Mouse (Mus musculus): Measurements from ENCODE around the gene Zscan5b. TPM values are rescaled to one million over a fixed set of nuclear protein-coding genes. Genes with fewer than 3 reads are reported as not detected.
"Not testable (repeated sequence)": the region's sequence is repeated elsewhere in the genome, so short reads cannot be mapped to it uniquely, and the experiment has no call there.

The Zscan5b gene
- polyA plus RNA-seq, 1 experiment = not detected

GRCm38 (mm10) chr7:6186756-6187155 is 35.3 kb upstream of the Zscan5b start:
- Histone ChIP-seq H3K4me1 (ENCODE audit: control insufficient read depth, insufficient read depth, low read length) (peaks cover 9% of the 10 kb centered on the region), H3K27ac (ENCODE audit: insufficient read depth, low read depth, low read length) (no peak overlapping the region), H3K4me3 (ENCODE audit: insufficient read depth, low read length) (no peak overlapping the region)
- TF ChIP-seq CTCF (IDR thresholded peaks at IDR 0.05; ENCODE audit: low read depth, low read length) (no peak), POLR2A (IDR thresholded peaks at IDR 0.05; ENCODE audit: borderline replicate concordance, low read depth, low read length) (no peak)

- H3K27ac ChIP-seq (ENCODE audit: insufficient read depth, low read depth, low read length) = no peak overlapping the region
- H3K4me1 ChIP-seq (ENCODE audit: control insufficient read depth, insufficient read depth, low read length) = peaks cover 9% of the 10 kb centered on the region
- TF ChIP-seq CTCF (IDR thresholded peaks at IDR 0.05; ENCODE audit: low read depth, low read length) = no peak
- TF ChIP-seq POLR2A (IDR thresholded peaks at IDR 0.05; ENCODE audit: borderline replicate concordance, low read depth, low read length) = no peak
- no peak overlapping the region for H3K4me3 ChIP-seq (ENCODE audit: insufficient read depth, low read length)
Measured at GRCm38 (mm10) chr7:6189542-6189941, 32.5 kb upstream of the Zscan5b start.

- Histone ChIP-seq H3K4me3 (ENCODE audit: insufficient read depth, low read length) (no peak overlapping the region), H3K4me1 (ENCODE audit: control insufficient read depth, insufficient read depth, low read length) (peaks cover 9% of the 10 kb centered on the region), H3K27ac (ENCODE audit: insufficient read depth, low read depth, low read length) (no peak overlapping the region)
- TF ChIP-seq POLR2A (IDR thresholded peaks at IDR 0.05; ENCODE audit: borderline replicate concordance, low read depth, low read length) (no peak), CTCF (IDR thresholded peaks at IDR 0.05; ENCODE audit: low read depth, low read length) (no peak)
Measured at GRCm38 (mm10) chr7:6191376-6191775, 30.7 kb upstream of the Zscan5b start.

DNA sequence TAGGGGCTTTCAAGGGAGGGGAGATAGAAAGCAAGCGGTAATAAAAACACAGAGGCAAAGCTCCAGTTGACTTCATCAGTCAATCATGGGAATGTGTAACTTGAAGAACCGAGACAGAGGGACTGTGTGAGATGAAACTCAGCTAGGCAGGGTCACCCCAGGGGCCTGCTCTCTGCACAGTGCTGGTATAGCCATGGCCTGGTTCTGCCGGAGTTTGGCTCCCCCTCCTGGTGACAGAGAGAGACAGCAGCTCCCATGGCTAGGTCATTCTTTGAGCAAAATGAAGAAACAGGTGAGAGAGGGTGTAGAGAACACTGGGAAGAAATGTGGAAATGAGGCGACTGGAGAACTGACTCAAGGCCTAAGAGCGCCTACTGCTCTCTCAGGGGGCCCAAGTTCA is 27.9 kb upstream of the Zscan5b start:
- TF ChIP-seq POLR2A (IDR thresholded peaks at IDR 0.05; ENCODE audit: borderline replicate concordance, low read depth, low read length) (no peak), CTCF (IDR thresholded peaks at IDR 0.05; ENCODE audit: low read depth, low read length) (peak; percentile 94)
- no peak overlapping the region for H3K4me3 ChIP-seq (ENCODE audit: insufficient read depth, low read length)
- no peak overlapping the region for H3K27ac ChIP-seq (ENCODE audit: insufficient read depth, low read depth, low read length)
- H3K4me1 ChIP-seq (ENCODE audit: control insufficient read depth, insufficient read depth, low read length) = no peaks in the 10 kb centered on the region

GRCm38 (mm10) chr7:6195777-6196176 is 26.3 kb upstream of the Zscan5b start:
- H3K4me1 ChIP-seq (ENCODE audit: control insufficient read depth, insufficient read depth, low read length) = no peaks in the 10 kb centered on the region
- no peak overlapping the region for H3K4me3 ChIP-seq (ENCODE audit: insufficient read depth, low read length)
- no peak for TF ChIP-seq CTCF (IDR thresholded peaks at IDR 0.05; ENCODE audit: low read depth, low read length)
- H3K27ac ChIP-seq (ENCODE audit: insufficient read depth, low read depth, low read length) = no peak overlapping the region

GRCm38 (mm10) chr7:6196790-6197189 is 25.3 kb upstream of the Zscan5b start, which contains the start of gene Galp:
Galp (plus strand) TSS chr7:6197090.
- H3K4me1 ChIP-seq (ENCODE audit: control insufficient read depth, insufficient read depth, low read length) = no peaks in the 10 kb centered on the region
- no peak within 1 kb of the TSS for H3K4me3 ChIP-seq (ENCODE audit: insufficient read depth, low read length)
- H3K27ac ChIP-seq (ENCODE audit: insufficient read depth, low read depth, low read length) = no peak within 1 kb of the TSS
- TF ChIP-seq POLR2A (IDR thresholded peaks at IDR 0.05; ENCODE audit: borderline replicate concordance, low read depth, low read length) (no peak), CTCF (IDR thresholded peaks at IDR 0.05; ENCODE audit: low read depth, low read length) (no peak)

- Histone ChIP-seq H3K4me1 (ENCODE audit: control insufficient read depth, insufficient read depth, low read length) (no peaks in the 10 kb centered on the region), H3K4me3 (ENCODE audit: insufficient read depth, low read length) (no peak overlapping the region), H3K27ac (ENCODE audit: insufficient read depth, low read depth, low read length) (no peak overlapping the region)
- no peak for TF ChIP-seq CTCF (IDR thresholded peaks at IDR 0.05; ENCODE audit: low read depth, low read length)
- TF ChIP-seq POLR2A (IDR thresholded peaks at IDR 0.05; ENCODE audit: borderline replicate concordance, low read depth, low read length) = no peak
Measured at GRCm38 (mm10) chr7:6204200-6204599, 17.9 kb upstream of the Zscan5b start.

- Histone ChIP-seq H3K27ac (ENCODE audit: insufficient read depth, low read depth, low read length) (no peak overlapping the region), H3K4me3 (ENCODE audit: insufficient read depth, low read length) (no peak overlapping the region), H3K4me1 (ENCODE audit: control insufficient read depth, insufficient read depth, low read length) (no peaks in the 10 kb centered on the region)
- TF ChIP-seq CTCF (IDR thresholded peaks at IDR 0.05; ENCODE audit: low read depth, low read length) (peak; percentile 43), POLR2A (IDR thresholded peaks at IDR 0.05; ENCODE audit: borderline replicate concordance, low read depth, low read length) (no peak)
Measured at GRCm38 (mm10) chr7:6213144-6213543, 8.9 kb upstream of the Zscan5b start.

GRCm38 (mm10) chr7:6214691-6215090 is 7.4 kb upstream of the Zscan5b start:
- H3K4me1 ChIP-seq (ENCODE audit: control insufficient read depth, insufficient read depth, low read length); H3K27ac ChIP-seq (ENCODE audit: insufficient read depth, low read depth, low read length); H3K4me3 ChIP-seq (ENCODE audit: insufficient read depth, low read length): not testable (repeated sequence)

DNA sequence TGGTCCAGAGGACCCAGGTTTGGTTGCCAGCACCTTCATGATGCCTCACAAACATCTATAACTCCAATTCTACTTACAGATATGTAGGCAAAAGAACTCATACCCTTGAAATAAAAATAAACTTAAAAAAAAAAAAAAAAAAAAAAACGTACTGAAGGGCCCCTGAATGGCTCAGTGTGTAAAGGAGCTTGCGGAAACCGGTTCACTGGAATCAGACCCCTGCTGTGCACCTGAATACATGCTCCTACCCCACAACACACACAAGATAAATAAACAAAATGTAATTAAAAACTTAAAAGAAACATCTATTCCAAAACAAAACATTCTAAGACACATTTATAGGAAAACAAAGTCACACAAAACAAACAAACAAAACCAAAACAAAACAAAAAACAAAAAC is 1.9 kb upstream of the Zscan5b start:
- TF ChIP-seq POLR2A (IDR thresholded peaks at IDR 0.05; ENCODE audit: borderline replicate concordance, low read depth, low read length) (no peak), CTCF (IDR thresholded peaks at IDR 0.05; ENCODE audit: low read depth, low read length) (no peak)
- no peak overlapping the region for H3K4me3 ChIP-seq (ENCODE audit: insufficient read depth, low read length)
- H3K27ac ChIP-seq (ENCODE audit: insufficient read depth, low read depth, low read length) = no peak overlapping the region

DNA sequence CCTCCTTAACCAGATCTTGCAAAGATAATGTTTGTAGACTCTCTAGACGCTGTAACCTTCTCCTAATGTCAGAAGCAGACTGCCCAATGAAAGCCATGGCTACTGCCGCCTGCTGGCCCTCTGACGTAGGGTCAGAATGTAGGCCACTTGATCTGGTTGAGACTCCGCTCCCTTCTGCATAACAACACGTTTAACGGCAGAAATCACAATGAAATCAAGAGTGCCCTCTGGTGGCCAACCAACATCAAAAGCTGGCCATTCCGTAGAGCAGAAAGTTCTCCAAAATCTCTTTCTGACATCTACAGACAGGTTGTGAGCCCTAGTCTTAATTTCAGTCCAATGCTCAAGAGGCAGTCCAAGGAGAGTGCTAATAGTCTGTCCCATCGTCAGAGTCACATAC is 6.4 kb downstream of the Zscan5b start:
- H3K4me1 ChIP-seq (ENCODE audit: control insufficient read depth, insufficient read depth, low read length); H3K27ac ChIP-seq (ENCODE audit: insufficient read depth, low read depth, low read length): not testable (repeated sequence)

More for the DNA sequence above, 1.9 kb upstream of the Zscan5b start:
- no peaks in the 10 kb centered on the region for H3K4me1 ChIP-seq (ENCODE audit: control insufficient read depth, insufficient read depth, low read length)

More for the DNA sequence above, 6.4 kb downstream of the Zscan5b start:
- not testable (repeated sequence) for H3K4me3 ChIP-seq (ENCODE audit: insufficient read depth, low read length)
